Mouse (Mus musculus) neural tube, postnatal 0 days (tissue): ENCODE results near the gene Eef2kmt. TPM values are rescaled to one million over a fixed set of nuclear protein-coding genes. Genes with fewer than 3 reads are reported as not detected.

Experiments used
- microRNA-seq: library from miRNA; unstranded; fragments of <30 nt; microRNA quantifications from one replicate; pipeline ENCODE4, GENCODE M21; 2016
- polyA plus RNA-seq: library from polyadenylated mRNA; unstranded; fragments of >200 nt; fragmentation: Nextera tagmentation; extraction: Ambion mirVana; gene quantifications from 2 replicates; pipeline ENCODE4 v1.2.1, GENCODE M21; 2015

Gene Eef2kmt
- polyA plus RNA-seq: 8.3 and 10.5 TPM in 2 replicates

GRCm38 (mm10) chr16:5255779-5256496 is at the start of gene Eef2kmt:
Gene Eef2kmt (minus strand): TSS chr16:5255983.

GRCm38 (mm10) chr16:5233418-5234313 is 22.1 kb downstream of the Eef2kmt start, which contains the start of gene Alg1:
Gene Alg1 (plus strand): TSS chr16:5233621.

GRCm38 (mm10) chr16:5222140-5222539 is 33.6 kb downstream of the Eef2kmt start, which contains the start of gene AU021092:
Gene AU021092 (minus strand): TSS chr16:5222299.

GRCm38 (mm10) chr16:5203668-5204433 is 51.9 kb downstream of the Eef2kmt start, which contains the start of gene Nagpa:
Gene Nagpa (minus strand): TSS chr16:5204012.

Small RNAs within 50 kb of the gene (microRNA-seq; reads per million reads assigned to microRNA genes)
- gene Gm23689 (not detected), gene Gm26095 (not detected), gene Mir6364 (not detected)

Other genes with a start within 250 kb of the Eef2kmt start
- gene Smim22, start 248.7 kb downstream of the Eef2kmt start, polyA plus RNA-seq: not detected in 2 replicates
- 150 and 178 TPM in 2 replicates for gene Rogdi, start 242.4 kb downstream of the Eef2kmt start, polyA plus RNA-seq
- 117 and 125 TPM in 2 replicates for gene Glyr1, start 206.1 kb downstream of the Eef2kmt start, polyA plus RNA-seq
- 8.8 and 9.1 TPM in 2 replicates for gene Ubn1, start 205.9 kb downstream of the Eef2kmt start, polyA plus RNA-seq
- 0.09 and 0.15 TPM in 2 replicates for gene Ppl, start 123.6 kb downstream of the Eef2kmt start, polyA plus RNA-seq
- gene Sec14l5, start 108.9 kb downstream of the Eef2kmt start, polyA plus RNA-seq: 0.25 and 0.27 TPM in 2 replicates
- gene Nagpa, start 52.0 kb downstream of the Eef2kmt start, polyA plus RNA-seq: 8.3 and 12.6 TPM in 2 replicates
- 10.0 and 13.9 TPM in 2 replicates for gene AU021092, start 33.7 kb downstream of the Eef2kmt start, polyA plus RNA-seq
- 44.7 and 47.3 TPM in 2 replicates for gene Alg1, start 22.4 kb downstream of the Eef2kmt start, polyA plus RNA-seq